Mouse (Mus musculus) frontal cortex, postnatal 36 days (tissue): ENCODE measurements at regions not wholly inside any gene's neighbourhood (a gene's known extent, or its start where the extent isn't known, plus 50 kb on each side); places are given as distances from the start of the nearest gene placed in this dataset.

Experiments
- DNase-seq, 2 experiments: peaks; one replicate each; pipeline ENCODE4 v3.0.0; 2022; ENCODE audit warnings: low spot score in 2 of 2

DNA sequence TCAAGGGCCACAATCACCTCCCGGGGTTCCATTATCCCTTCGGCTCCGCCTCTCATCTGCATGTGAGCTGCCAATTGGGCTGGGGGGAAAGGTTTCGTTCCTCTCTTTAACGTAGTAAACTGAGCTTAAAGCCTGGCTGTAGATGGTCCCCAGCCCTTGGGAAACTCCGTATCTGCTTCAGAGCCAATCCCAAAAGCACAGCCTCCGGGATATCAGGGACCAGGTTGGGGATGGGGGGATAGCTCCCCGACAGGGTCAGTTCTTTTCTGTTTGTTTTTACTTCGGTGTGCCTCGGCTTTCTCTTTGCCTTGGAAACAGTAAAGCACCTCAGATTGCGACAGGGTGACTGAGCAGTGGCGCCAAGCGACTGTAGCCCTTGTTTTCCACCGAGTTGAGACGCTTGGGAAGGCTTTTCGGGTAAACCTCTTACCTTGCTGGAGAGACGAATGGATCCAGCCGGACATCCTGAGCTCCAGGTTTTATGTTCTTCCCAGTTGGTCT lies 64.5 kb downstream of the Tfap2c start:
- DNase-seq: no peak

DNA sequence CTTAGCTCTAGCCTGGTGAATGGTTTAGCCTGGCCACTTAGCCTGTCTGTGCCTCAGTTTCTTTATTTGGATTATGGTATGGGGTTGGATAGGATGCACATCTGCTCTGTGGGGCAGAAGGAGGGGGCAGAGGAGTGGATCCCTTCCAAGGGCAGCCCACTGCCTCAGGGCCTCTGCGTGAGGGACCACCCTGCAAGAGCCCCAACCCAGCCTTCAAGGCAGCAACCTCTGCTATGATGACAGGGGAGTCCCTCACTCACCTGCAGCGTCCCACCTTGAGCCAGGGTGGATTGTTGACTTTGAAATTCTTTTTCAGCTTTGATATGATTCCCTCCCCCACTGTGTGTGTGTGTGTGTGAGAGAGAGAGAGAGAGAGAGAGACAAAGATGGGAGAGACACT lies 65.8 kb downstream of the Tfap2c start:
- no peak for DNase-seq

DNA sequence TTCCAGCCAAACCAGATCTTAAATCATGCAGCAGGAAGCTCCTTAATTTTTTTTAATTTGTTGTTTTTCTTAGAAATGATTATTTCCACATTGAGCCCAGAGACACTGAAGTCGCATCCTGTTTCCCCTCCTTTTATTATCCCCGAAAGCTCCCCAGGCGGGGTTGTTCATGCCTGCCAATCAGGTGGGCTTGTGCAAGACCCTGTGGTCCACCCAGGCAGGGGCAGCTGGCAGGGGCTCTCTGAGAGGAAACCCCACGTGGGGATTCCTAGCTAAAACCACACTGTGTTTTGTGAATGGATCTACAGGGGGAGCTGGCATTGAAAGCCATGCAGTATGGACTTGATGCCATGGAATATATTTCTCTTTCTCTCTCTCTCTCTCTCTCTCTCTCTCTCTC lies 66.2 kb downstream of the Tfap2c start:
- DNase-seq: no peak

DNA sequence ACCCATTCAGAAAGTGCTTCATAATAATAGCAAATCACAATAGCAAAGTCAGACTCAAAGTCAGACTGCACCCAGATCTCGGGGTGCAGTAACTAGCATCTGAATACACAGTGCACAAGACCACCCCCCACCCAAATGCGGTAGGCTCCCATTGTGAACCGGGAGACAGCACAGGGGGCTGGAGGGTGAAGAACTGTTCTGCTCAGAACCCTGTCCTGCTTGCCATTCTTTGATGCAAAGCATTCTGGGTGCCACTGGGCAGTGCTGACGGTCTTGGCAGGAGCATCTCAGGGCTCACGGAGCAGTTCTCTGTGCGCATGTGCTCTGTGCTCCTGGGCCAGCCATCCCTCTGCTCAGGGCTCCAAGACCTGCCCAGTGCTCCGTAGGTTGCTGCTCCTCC lies 69.8 kb downstream of the Tfap2c start:
- DNase-seq: no peak

DNA sequence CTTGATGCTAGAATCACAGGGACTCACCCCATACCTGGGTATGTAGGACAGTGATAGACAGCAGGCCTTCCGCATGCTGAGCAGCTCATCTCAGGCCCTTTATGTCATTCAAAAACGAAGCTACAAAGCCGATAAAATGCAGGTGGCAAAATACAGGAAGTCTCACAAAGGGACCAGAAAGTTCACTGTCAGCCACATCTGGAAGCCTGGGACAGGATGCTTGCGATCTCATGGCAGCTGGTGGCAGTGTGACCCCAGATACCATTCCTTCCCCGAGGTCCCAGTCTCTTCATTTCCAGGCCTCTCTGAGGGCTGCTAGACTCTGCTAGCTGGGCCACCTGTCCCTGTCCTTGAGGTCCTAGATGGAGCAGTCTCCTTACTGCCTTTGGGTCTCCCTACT lies 70.6 kb downstream of the Tfap2c start:
- no peak for DNase-seq

DNA sequence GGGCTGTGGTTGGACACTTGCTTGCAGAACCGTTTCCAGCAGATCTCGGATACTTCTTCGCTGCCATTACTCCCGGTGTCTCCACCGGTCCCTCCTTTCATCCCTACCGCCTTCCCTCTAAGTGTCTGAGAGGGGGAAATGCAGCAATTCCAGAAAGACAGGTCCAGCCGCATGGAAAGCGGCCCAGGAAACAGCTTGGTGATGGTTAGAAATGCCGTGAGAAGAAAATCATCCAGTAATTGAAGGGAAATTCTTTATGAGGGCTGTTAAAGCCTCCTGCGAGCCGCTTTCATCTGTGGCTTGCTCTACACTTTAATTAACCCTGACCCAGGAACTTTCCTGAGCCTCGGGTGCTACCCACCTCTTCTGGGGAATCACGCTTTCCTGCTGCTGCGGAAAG lies 74.3 kb downstream of the Tfap2c start:
- DNase-seq: no peak

DNA sequence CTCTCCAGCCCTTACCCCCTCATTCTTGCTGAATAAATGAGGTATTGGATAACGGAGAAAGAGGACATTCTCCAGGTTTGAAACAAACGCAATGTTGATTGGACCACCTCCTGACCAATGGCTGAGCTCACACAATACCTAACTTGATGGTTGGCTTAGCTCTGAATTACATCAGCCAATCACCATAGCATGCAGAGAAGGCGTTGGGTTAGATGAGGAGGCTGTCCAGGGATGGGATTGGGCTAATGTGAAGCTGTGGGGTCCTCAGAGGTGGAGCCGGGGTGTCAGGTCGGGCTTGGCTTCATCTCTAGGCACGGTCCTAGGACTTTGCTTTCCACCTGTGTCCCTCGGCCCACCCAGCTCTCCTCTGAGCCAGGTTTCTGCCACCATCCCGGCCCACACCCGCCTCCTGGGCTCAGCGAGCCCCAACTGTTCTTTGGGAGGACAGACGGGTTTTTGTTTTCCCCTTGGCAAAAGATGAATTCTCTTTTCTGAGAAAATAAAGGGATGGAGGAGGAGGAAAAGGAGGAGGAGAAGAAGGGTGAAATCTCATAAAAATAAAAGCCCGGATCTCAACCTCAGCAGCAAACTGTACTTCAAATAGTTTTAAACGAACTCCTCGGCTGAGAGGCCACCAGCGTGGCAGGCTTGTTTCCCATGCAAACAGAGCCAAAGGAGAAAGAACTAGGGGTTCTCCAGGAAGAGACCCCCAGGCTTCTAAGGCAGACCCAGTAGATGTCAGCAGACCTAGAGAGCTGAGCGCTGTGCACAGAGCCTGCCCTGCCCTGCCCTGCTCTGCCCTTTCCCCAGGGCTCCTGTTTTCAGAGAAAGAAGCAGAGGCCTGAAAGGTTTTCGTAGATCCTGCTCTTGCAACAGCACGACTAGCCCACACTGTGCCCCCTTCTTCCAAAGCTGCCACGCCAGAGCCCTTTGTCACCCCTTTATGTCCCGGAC lies 78.2 kb downstream of the Tfap2c start:
- no peak for DNase-seq

DNA sequence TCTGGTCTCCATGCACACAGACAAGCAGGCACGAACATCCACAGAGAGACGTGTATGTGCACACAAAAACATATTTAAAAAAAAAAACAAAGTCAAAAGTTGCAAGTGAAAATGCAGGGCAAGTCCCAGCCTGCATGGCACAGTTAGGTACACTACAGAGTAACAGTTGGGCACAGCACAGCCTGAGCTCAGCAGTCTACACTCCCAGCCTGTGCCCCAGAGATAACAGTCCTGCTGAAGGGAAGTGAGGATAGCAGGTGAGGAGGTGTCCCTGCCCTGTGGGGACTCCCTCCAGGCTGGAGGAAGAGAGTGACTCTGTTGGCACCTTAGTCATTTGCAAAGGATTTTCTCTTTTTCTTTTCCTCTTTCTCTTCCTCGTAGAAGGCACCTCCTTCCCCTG lies 80.9 kb downstream of the Tfap2c start:
- no peak for DNase-seq

DNA sequence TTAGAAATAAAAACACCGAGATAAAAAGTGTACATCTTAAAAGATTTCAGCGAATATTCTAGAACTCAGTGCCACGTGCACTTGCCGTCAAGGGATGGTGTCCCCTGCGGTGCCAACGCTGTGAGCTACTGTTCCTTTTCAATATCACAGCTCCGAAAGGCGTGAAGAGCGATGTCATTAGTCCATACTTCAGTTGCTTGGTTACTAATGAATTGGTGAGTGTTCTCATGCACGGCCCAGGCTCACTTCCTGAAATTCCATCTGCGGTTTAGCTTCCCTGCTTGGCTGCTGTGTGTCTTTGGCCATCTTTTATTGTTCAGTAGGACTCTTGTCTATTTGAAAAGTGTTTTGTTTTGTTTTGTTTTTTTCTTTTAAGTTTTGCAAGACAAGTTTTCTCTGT lies 93.2 kb downstream of the Tfap2c start:
- DNase-seq: no peak

DNA sequence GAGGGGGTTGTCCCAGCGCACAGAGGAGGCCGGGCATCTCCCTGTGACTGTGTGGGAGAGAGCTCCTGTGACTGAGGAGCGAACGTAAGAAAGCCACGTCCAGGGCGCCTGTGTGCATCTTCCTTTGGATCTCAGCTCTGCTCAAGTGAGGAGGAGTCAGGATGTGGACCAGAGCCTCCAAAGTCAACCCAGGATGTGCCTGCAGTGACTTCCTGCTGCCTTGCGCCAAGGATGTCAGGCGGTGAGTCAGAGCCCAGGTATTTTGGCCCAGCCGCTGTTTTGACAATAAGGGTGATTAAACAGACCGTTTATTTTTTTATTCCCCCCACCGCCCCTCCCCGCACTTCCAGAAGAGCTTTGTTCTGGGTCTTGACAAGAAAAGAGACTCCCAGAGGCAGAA lies 94.5 kb downstream of the Tfap2c start:
- DNase-seq: no peak

DNA sequence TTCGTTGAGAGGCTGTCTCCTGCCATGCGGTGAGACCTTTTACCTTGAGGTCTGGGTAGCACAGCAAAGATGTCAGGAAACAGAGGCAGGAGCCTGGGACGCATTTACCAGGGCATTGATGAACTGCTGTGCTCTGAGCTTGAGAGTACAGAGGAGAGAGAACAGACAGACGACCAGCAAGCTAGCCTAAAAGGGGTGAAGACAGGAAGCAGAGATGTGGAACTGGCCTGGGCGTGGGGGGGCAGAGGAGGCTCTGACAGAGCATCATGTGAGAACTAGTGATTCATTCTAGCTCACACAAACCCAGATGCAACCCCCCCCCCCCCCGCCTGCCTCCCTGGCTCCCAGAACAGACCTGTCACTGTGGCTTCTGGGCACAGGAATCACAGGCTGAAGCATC lies 95.1 kb downstream of the Tfap2c start:
- DNase-seq: no peak

DNA sequence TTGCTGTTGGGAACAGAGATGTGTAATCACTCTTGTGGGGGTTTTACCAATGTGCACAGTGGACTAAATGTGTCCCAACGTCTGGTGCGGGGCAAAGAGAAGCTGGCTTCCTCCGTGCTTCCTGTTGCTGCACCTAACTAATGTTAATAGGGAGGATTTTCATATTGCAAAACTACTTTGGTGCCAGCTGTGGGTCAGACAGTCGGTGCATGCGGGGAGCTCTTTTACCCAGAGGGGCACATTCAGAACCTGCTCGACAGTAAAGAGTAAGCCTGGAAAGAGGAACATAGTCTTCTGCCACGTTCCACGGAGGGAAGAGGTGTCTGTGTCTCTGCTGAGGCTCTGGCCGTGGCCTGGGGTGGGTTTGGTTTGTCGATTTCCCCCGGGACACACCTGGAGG lies 98.7 kb downstream of the Tfap2c start:
- DNase-seq: no peak

DNA sequence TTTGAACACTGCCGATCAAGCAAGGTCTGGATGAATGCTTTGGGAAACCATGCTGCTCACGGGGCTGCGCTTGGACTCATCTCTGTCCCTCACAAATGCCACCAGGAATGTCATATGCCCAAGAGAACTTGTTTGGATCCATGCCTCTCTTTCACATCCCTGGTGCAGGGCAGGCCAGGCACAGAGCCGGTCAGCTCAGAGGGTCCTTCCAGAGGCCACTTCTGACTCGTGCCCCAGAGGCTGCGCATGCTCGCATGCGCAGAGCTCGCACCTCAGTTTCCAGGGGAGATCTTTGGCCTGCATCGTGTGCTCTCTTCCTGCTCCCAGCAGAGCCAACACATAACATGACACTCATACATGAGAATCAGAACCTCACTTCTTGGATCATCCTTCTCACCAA lies 111.1 kb downstream of the Tfap2c start:
- no peak for DNase-seq

DNA sequence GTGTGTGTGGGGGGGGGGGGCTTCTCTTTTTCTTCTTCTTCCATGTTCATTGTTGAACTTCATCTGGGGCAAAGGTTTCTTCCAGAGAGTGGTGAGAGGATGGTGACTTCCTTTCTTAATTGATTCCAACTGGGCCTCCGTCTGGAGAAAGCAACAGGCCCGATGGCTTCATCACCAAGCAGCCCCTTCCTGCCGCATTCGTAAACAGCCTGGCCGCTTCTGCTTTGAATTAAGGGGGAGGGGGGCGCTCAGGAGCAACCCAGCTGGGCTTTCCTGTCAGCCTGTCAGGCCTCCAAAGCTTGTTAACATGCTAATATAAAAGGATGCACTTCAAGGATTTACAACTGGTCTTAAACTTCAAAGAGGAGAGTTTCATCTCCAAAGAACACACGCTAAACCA lies 111.5 kb downstream of the Tfap2c start:
- DNase-seq: no peak

DNA sequence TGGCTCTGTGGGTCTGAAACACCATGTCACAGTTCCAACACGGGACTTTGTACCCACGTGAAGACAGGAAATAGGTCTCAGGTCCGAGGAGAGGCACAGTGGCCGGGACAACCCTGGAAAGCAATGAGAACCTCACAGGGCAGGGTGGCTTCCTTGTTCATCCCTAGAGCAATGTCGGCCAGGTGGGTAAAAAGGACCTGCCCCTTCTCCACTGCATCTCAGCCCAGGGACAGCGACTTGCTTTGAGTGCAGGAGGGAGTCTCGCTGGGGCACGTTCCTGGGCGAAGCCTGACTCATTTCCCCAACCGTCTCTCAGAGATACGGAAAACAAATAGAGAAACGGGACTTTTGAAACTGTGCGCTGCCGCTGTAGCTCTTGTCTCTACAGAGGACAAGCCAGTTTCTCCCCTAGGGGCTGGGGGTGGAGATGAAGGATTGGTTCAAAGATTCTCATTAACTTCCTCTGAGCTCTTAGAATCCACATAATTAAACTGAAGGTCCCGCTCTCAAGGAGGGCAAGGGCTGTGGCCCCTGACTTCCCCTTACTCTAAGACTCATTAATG lies 112.1 kb downstream of the Tfap2c start:
- DNase-seq: no peak

DNA sequence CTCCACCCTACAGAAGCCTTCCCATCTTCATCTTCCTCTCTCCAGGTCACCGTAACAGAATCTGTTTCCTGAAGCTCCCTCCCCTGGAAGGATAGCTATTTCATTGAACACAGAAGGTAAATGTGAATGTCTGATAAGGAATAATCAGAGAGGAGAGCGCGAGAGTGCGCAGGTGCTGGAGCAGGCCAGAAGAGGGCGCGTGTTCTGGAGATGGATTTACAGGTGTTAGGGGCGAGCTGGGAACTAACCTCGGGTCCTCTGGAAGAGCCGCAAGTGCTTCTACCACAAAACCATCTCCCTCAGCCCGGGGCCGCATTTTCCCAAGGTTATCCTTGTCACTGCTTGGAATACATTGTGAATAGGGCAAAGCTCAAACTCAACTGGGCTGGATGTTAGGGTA lies 112.8 kb downstream of the Tfap2c start:
- DNase-seq: no peak

DNA sequence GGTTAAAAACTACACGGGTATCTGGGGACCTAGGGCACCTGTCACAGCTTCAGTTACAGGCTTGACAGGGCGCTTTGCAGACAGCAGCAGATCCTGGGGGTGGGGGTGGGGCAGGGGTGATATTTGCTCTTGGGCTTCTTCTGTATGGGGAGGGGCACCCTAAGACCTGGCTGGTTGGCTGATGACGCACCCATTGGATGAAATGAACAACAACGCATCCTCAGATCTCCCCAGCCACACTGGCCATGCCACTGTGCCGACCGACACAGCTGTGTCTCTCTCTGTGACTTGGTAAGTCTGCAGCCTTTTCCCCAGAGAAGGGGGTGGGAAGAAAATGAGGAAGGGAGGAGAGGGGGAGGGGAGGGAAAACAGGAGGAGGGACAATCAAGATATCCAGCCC lies 114.3 kb downstream of the Tfap2c start:
- no peak for DNase-seq

DNA sequence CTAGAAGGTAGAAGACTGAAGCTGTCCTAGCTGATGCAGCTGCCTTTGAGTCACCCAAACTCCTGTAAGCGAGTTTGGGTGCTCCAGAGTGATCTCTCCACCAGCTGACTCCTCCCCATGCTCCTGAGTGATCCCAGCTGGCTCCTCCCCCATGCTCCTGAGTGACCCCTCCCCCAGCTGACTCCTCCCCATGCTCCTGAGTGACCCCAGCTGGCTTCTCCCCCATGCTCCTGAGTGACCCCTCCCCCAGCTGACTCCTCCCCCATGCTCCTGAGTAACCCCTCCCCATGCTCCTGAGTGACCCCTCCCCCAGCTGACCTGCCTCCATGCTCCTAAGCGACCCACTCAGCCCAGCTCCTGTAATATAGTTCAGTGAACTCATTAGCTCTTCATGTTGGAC lies 123.7 kb downstream of the Tfap2c start:
- DNase-seq: no peak

DNA sequence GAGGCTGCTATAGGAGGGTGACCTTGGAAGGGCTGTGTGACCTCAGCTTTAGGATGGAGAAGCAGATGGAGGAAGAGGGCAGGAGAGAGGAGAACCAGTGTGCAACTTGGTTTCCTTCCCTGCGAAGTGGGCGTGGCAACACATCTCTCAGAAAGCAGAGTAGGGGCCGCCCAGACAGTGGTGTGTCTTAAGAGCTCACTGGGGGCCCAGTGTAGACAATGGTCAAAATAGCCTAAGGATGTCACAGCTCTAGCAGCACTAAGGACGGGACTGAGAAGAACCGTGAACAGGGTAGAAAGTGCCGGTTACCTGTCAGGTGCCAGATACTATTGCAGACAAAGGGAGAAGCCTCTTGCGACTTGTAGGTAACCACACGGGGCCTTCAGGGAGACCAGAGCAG lies 125.2 kb downstream of the Tfap2c start:
- DNase-seq: no peak

DNA sequence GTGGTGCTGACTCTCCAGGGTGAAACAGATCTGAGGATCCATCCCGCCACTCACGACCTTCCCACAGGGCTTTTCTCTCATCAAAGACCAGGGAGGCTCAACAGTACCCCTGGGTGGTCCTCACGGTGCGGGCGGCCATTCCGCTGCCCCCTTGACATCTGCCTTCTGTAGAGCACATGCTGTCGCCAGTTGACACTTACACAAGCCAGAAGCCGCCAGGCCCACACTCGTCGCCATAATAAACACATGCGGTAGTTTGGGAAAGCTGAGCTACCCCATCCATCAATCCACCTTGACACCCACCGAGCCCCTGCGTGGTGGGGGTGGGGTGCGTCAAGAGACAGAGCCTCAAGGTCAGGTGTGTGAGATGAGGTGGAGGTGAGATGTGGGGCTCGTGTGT lies 125.7 kb downstream of the Tfap2c start:
- no peak for DNase-seq

DNA sequence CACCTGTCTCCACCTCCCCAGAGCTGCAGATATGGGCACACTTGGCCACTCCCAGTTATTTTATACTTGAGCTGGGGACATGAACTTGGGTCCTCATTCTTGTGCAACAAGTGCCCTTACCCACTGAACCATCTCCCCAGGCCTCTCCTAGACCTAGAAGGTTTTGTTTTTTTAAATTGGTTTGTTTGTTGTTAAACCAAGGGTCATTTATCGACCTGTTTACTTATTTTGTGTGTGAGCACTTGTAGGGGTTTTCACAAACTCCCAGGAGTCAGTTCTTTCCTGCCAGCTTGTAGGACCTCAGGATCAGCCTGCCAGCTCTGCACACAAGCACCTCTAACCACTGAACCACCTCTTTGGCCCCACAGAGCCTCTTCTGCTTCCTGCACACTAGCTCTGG lies 140.8 kb downstream of the Tfap2c start:
- DNase-seq: no peak

DNA sequence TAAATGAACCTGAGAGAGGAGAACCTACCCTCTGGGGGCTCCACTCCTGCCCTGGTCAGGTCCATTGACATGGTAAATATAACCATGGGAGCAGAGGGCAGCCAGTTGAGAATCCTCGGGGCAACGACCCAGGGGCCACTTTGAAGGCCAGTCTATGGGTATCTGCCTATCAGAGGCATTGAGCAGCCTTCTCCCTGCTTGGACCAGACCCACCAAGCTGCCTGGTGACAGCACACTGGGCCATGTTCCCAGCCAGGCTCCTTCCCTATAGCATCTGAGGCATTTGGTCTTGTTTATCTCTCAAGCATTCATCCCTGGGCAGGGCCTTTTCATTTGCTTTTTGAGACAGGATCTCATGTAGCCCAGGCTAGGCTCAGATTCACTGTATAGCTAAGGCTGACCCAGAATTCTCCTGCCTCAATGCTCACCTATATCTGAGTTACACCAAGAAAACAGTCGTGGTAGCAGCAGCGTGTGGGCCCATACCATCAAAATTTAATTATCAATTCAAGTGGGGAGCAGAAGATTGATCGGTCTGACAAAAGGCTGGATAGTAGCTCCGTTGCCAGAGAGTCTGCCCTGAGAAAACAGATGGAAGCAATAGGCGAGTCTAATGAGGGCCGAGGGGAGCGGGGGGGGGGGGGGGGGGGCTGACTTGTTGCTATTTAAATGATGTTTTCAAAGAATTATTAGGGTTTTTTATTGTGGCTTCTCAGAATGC lies 141.7 kb downstream of the Tfap2c start:
- no peak for DNase-seq

DNA sequence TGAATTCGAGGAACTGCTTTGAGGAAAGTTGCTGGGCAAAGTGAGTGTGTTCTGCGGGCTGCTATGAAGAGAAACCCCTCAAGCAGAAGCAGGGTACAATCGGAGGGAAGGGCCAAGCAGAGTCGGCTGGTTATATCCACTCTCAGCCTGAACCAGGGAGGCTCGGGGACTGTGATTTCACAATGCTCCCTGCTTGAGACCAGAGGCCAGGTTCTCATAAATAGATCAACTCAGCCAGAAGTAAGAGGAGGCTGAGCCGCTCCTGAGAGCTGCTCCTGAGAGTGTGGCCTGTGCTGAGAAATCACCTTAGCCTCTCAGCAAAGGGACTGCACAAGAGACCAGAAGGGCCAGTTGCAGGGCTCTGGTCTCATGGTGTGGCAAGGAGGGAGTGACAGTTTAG lies 149.6 kb downstream of the Tfap2c start:
- no peak for DNase-seq
